Mouse (Mus musculus): ENCODE measurements at regions not wholly inside any gene's neighbourhood (a gene's known extent, or its start where the extent isn't known, plus 50 kb on each side); places are given as distances from the start of the nearest gene placed in this dataset.

- no peak for TF ChIP-seq CTCF (IDR thresholded peaks at IDR 0.05; ENCODE audit: borderline replicate concordance, extremely low read depth, insufficient read depth, insufficient read length)
- no peak for TF ChIP-seq POLR2A (IDR thresholded peaks at IDR 0.05; ENCODE audit: borderline replicate concordance, extremely low read depth, insufficient read depth, insufficient read length, poor library complexity, severe bottlenecking)
- peak; percentile 42 for DNase-seq (ENCODE audit: low read depth)
Measured at GRCm38 (mm10) chr8:88903094-88903493, 140.9 kb downstream of the Sall1 start.

DNA sequence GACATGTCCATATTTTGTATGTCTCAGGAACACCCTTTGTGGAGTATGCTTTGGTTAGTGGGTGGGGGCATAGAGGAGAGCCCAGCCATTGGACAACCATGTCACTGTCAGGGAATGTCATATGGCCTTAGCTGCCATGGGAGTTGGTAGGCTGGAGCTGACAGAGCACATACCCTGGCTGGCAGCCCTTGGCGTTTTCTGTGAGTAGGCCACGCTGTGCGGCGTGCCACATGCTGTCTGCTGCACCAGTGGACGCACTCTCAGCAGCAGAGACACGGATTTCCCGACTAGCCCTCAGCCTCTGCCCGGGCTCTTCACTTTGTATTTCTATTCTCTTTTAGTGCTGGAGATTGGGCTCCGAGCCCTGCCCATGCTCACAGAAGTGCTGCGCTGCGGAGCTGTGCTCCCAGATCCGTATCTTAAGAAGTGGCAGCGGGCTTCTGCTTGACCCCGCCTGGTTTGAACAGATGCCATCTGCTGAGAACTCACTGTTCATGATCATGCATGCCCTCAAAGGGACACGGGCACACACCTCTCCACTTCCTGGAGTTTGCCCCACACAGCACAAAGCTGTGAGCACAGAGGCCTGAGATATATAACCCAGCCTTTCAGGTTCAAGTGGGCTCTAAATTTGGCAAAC is 160.1 kb downstream of the Sall1 start:
- TF ChIP-seq CTCF (IDR thresholded peaks at IDR 0.05; ENCODE audit: borderline replicate concordance, extremely low read depth, insufficient read depth, insufficient read length), result no peak
- no peak for TF ChIP-seq POLR2A (IDR thresholded peaks at IDR 0.05; ENCODE audit: borderline replicate concordance, extremely low read depth, insufficient read depth, insufficient read length, poor library complexity, severe bottlenecking)
- DNase-seq (ENCODE audit: low read depth), result no peak

DNA sequence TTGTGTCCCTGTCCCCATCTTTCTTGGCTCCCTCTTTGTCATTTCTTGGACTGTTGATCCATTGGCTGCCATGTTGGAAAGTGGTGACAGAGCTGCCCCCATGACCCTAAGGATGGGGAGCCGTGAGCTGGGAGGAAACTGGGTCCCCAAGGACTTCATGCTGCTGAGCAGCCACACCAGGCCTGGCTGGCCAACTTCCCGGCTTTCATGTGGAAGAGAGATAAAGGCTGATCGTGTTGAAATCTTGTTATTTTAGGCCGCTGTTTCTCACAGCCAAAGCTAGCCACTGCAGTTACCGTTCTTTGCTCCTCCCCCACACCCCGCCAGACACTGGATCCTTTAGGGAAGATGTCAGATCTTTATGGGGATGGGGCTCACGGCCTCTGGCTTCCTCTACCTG is 164.1 kb downstream of the Sall1 start:
- TF ChIP-seq CTCF (IDR thresholded peaks at IDR 0.05; ENCODE audit: borderline replicate concordance, extremely low read depth, insufficient read depth, insufficient read length) (no peak), POLR2A (IDR thresholded peaks at IDR 0.05; ENCODE audit: borderline replicate concordance, extremely low read depth, insufficient read depth, insufficient read length, poor library complexity, severe bottlenecking) (no peak)
- peak; percentile 5 for DNase-seq (ENCODE audit: low read depth)

- peak; percentile 67 for DNase-seq (ENCODE audit: low read depth)
Measured at GRCm38 (mm10) chr8:88877921-88878320, 166.0 kb downstream of the Sall1 start.

GRCm38 (mm10) chr8:88862846-88863455 is 166.1 kb downstream of the Cyld start:
- TF ChIP-seq POLR2A (IDR thresholded peaks at IDR 0.05; ENCODE audit: borderline replicate concordance, extremely low read depth, insufficient read depth, insufficient read length, poor library complexity, severe bottlenecking) (no peak), CTCF (IDR thresholded peaks at IDR 0.05; ENCODE audit: borderline replicate concordance, extremely low read depth, insufficient read depth, insufficient read length) (no peak)
- DNase-seq (ENCODE audit: low read depth), result no peak

More at GRCm38 (mm10) chr8:88877921-88878320, 166.0 kb downstream of the Sall1 start:
- no peak for TF ChIP-seq CTCF (IDR thresholded peaks at IDR 0.05; ENCODE audit: borderline replicate concordance, extremely low read depth, insufficient read depth, insufficient read length)
- no peak for TF ChIP-seq POLR2A (IDR thresholded peaks at IDR 0.05; ENCODE audit: borderline replicate concordance, extremely low read depth, insufficient read depth, insufficient read length, poor library complexity, severe bottlenecking)

GRCm38 (mm10) chr8:88857216-88857615 is 160.4 kb downstream of the Cyld start:
- DNase-seq (ENCODE audit: low read depth), result no peak

GRCm38 (mm10) chr8:88853200-88853599 is 156.4 kb downstream of the Cyld start:
- TF ChIP-seq CTCF (IDR thresholded peaks at IDR 0.05; ENCODE audit: borderline replicate concordance, extremely low read depth, insufficient read depth, insufficient read length), result no peak
- TF ChIP-seq POLR2A (IDR thresholded peaks at IDR 0.05; ENCODE audit: borderline replicate concordance, extremely low read depth, insufficient read depth, insufficient read length, poor library complexity, severe bottlenecking), result no peak
- DNase-seq (ENCODE audit: low read depth), result no peak

More at GRCm38 (mm10) chr8:88857216-88857615, 160.4 kb downstream of the Cyld start:
- no peak for TF ChIP-seq POLR2A (IDR thresholded peaks at IDR 0.05; ENCODE audit: borderline replicate concordance, extremely low read depth, insufficient read depth, insufficient read length, poor library complexity, severe bottlenecking)
- no peak for TF ChIP-seq CTCF (IDR thresholded peaks at IDR 0.05; ENCODE audit: borderline replicate concordance, extremely low read depth, insufficient read depth, insufficient read length)

- TF ChIP-seq POLR2A (IDR thresholded peaks at IDR 0.05; ENCODE audit: borderline replicate concordance, extremely low read depth, insufficient read depth, insufficient read length, poor library complexity, severe bottlenecking) (no peak), CTCF (IDR thresholded peaks at IDR 0.05; ENCODE audit: borderline replicate concordance, extremely low read depth, insufficient read depth, insufficient read length) (no peak)
- peak; percentile 45 for DNase-seq (ENCODE audit: low read depth)
Measured at GRCm38 (mm10) chr8:88845916-88846315, 149.1 kb downstream of the Cyld start.

DNA sequence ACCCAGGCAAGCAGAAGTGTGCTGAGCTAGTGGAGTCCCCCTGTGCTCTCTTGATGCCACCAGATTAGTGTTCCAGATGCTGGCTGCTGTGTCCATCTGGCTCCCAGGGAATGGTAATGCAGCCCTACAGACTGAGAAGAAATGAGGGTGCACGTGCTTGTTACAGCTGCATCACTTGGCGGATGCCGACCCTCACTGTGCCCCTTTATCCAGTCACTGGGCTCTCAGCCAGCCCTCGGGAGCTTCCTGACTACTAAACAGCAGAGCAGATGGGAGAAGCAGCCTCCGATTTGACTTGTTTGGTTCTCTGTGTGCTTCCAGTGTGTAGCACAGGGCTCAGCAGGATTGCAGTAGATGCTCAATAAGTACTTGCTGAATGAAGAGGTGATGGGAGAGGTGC is 147.5 kb downstream of the Cyld start:
- peak; percentile 89 for DNase-seq (ENCODE audit: low read depth)
- TF ChIP-seq POLR2A (IDR thresholded peaks at IDR 0.05; ENCODE audit: borderline replicate concordance, extremely low read depth, insufficient read depth, insufficient read length, poor library complexity, severe bottlenecking), result no peak
- no peak for TF ChIP-seq CTCF (IDR thresholded peaks at IDR 0.05; ENCODE audit: borderline replicate concordance, extremely low read depth, insufficient read depth, insufficient read length)

DNA sequence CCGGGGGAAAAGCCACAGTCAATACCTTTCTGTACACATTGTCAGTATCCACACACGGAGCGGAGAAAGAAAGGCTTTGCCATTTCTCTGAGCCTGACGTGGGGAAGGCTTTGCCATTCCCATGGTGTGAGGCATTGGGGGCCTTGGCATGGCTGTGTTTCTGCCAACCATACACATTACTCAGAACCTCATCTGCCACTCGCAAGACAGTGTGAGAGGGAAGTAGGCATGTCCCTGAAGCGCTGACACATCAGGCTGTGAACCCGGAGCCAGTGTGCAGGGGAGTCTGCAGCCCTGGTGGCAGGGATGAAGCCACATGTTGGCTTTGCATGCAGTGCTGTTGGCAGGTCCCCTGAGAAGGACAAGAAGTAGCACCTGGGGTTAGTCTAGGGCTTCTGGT is 145.6 kb downstream of the Cyld start:
- DNase-seq (ENCODE audit: low read depth), result no peak
- no peak for TF ChIP-seq POLR2A (IDR thresholded peaks at IDR 0.05; ENCODE audit: borderline replicate concordance, extremely low read depth, insufficient read depth, insufficient read length, poor library complexity, severe bottlenecking)
- no peak for TF ChIP-seq CTCF (IDR thresholded peaks at IDR 0.05; ENCODE audit: borderline replicate concordance, extremely low read depth, insufficient read depth, insufficient read length)

- no peak for DNase-seq (ENCODE audit: low read depth)
- no peak for TF ChIP-seq POLR2A (IDR thresholded peaks at IDR 0.05; ENCODE audit: borderline replicate concordance, extremely low read depth, insufficient read depth, insufficient read length, poor library complexity, severe bottlenecking)
- no peak for TF ChIP-seq CTCF (IDR thresholded peaks at IDR 0.05; ENCODE audit: borderline replicate concordance, extremely low read depth, insufficient read depth, insufficient read length)
Measured at GRCm38 (mm10) chr8:88840096-88840495, 143.3 kb downstream of the Cyld start.

GRCm38 (mm10) chr8:88835756-88836291 is 139.0 kb downstream of the Cyld start:
- peak; percentile 23 for DNase-seq (ENCODE audit: low read depth)
- TF ChIP-seq POLR2A (IDR thresholded peaks at IDR 0.05; ENCODE audit: borderline replicate concordance, extremely low read depth, insufficient read depth, insufficient read length, poor library complexity, severe bottlenecking), result no peak
- no peak; the same call in 1 of the 2 replicates for TF ChIP-seq CTCF (IDR thresholded peaks at IDR 0.05; ENCODE audit: borderline replicate concordance, extremely low read depth, insufficient read depth, insufficient read length)

All from brain, embryonic 14.5 days (tissue).